Mouse (Mus musculus) olfactory bulb, adult 2 months (tissue): ENCODE measurements at regions not wholly inside any gene's neighbourhood (a gene's known extent, or its start where the extent isn't known, plus 50 kb on each side); places are given as distances from the start of the nearest gene placed in this dataset.

Source experiments
- CTCF ChIP-seq: fragments of 200-500 bp; IDR thresholded peaks from 2 replicates; pipeline ENCODE4 v1.5.1; 2012; ENCODE audit warnings: low read depth, mild to moderate bottlenecking, low read length, moderate library complexity; ENCODE audit not compliant: insufficient read depth
- POLR2A ChIP-seq: fragments of 200-500 bp; IDR thresholded peaks from 2 replicates; pipeline ENCODE4 v1.6.1; 2012; ENCODE audit warnings: mild to moderate bottlenecking, low read depth, low read length, moderate library complexity; ENCODE audit not compliant: insufficient read depth

DNA sequence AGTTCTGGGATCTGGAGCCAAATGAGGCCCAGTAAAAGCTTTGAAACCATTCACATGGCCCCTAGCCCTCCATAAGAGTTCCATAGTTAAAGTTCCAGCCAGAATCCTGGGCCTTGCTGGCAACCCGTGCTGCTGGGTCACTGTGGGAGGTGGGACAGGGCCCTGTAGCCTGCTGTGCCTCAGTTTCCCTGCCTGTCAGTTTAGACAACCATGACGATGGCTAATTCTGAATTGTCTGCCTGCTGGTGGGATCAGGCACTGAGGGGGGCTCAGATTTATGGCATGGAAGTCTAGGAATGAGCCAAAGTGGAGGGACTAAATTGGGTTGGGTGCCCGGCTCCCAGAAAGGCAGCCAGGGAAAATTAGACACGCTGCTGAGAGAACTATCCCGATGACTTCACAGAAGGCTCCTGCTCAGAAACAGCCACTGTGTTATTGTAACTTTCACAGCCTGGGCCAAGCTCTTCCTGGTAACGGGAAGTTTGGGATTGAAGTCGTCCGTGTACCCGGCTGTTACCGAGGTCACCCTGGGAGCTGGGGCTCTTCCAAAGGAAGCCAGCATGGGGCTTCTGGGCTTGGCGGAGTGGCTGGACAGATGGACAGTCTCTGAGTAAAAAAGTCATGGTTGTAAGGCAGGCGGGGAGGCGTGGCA lies 110.2 kb downstream of the Zfp36l1 start:
- no peak for TF ChIP-seq CTCF
- TF ChIP-seq POLR2A: no peak
